Mouse (Mus musculus): ENCODE data around the gene Stk32b. TPM values are rescaled to one million over a fixed set of nuclear protein-coding genes. Genes with fewer than 3 reads are reported as not detected.
A peak's percentile ranks its signal among the peaks of the same experiment; 100 is the strongest.

Gene Stk32b
- polyA plus RNA-seq, 1 experiment from 2014 or later, result 1.3 TPM

- H3K4me1 ChIP-seq (ENCODE audit: control insufficient read depth in 2 of 2, insufficient read depth in 2 of 2, low read length in 2 of 2), result no peaks in the 10 kb centered on the region
- H3K27me3 ChIP-seq (ENCODE audit: control insufficient read depth, insufficient read depth, low read length), result no peaks in the 10 kb centered on the region
- 86% methylated on average over 8 of the region's 8 CpGs for WGBS
- no peak for ATAC-seq (ENCODE audit: insufficient number of reproducible peaks, insufficient read depth, low FRiP score, low read depth)
- no peak overlapping the region for H3K4me2 ChIP-seq (ENCODE audit: low read length)
- H3K9ac ChIP-seq (ENCODE audit: low read length), result no peak overlapping the region
- H3K4me3 ChIP-seq (ENCODE audit: control insufficient read depth in 1 of 2, insufficient read depth in 1 of 2, low read depth in 1 of 2, low read length in 2 of 2), result no peak overlapping the region
- H3K36me3 ChIP-seq (ENCODE audit: control insufficient read depth, insufficient read depth, low read length), result no peaks in the 10 kb centered on the region
- H3K9me3 ChIP-seq (ENCODE audit: control insufficient read depth, low read length), result peaks cover 6% of the 10 kb centered on the region
- H3K27ac ChIP-seq (replicated peaks in 1 of 2; ENCODE audit: control insufficient read depth in 1 of 2, insufficient read depth in 1 of 2, low read depth in 2 of 2, low read length in 2 of 2), result no peak overlapping the region
These were observed 89.4 kb downstream of the Stk32b start for GRCm38 (mm10) chr5:37627437-37628163.

- Histone ChIP-seq H3K27ac (replicated peaks in 1 of 2; ENCODE audit: control insufficient read depth in 1 of 2, insufficient read depth in 1 of 2, low read depth in 2 of 2, low read length in 2 of 2) (no peak overlapping the region), H3K4me3 (ENCODE audit: control insufficient read depth in 1 of 2, insufficient read depth in 1 of 2, low read depth in 1 of 2, low read length in 2 of 2) (no peak overlapping the region), H3K4me1 (ENCODE audit: control insufficient read depth in 2 of 2, insufficient read depth in 2 of 2, low read length in 2 of 2) (no peaks in the 10 kb centered on the region), H3K4me2 (ENCODE audit: low read length) (no peak overlapping the region), H3K9ac (ENCODE audit: low read length) (no peak overlapping the region), H3K9me3 (ENCODE audit: control insufficient read depth, low read length) (no peaks in the 10 kb centered on the region), H3K27me3 (ENCODE audit: control insufficient read depth, insufficient read depth, low read length) (no peaks in the 10 kb centered on the region), H3K36me3 (ENCODE audit: control insufficient read depth, insufficient read depth, low read length) (no peaks in the 10 kb centered on the region)
- ATAC-seq (ENCODE audit: insufficient number of reproducible peaks, insufficient read depth, low FRiP score, low read depth), result no peak
- WGBS, result 85% methylated on average over 1 of the region's 1 CpGs
These were observed 105.1 kb downstream of the Stk32b start for GRCm38 (mm10) chr5:37611874-37612273.

DNA sequence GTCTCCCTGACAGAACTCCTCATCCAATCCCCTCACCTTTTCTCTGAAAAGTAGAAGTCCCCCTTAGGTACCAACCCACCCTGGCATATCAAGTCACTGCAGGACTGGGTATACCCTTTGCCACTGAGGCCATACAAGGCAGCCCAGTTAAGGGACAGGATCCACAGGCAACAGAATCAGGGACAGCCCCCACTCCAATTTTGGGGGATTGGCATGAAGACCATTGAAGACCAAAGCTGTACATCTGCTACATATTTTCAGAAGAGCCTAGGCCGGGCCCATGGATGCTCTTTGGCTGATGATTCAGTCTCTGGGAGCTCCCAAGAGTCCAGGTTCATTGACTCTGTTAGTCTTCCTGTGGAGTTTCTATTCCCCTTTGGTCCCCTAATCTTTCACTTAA lies 117.4 kb downstream of the Stk32b start:
- WGBS, result 71% methylated on average over 1 of the region's 1 CpGs
- no peak overlapping the region for H3K9ac ChIP-seq (ENCODE audit: low read length)
- no peak for ATAC-seq (ENCODE audit: insufficient number of reproducible peaks, insufficient read depth, low FRiP score, low read depth)
- no peaks in the 10 kb centered on the region for H3K27me3 ChIP-seq (ENCODE audit: control insufficient read depth, insufficient read depth, low read length)
- H3K27ac ChIP-seq (replicated peaks in 1 of 2; ENCODE audit: control insufficient read depth in 1 of 2, insufficient read depth in 1 of 2, low read depth in 2 of 2, low read length in 2 of 2), result no peak overlapping the region
- H3K4me3 ChIP-seq (ENCODE audit: control insufficient read depth in 1 of 2, insufficient read depth in 1 of 2, low read depth in 1 of 2, low read length in 2 of 2), result no peak overlapping the region
- no peaks in the 10 kb centered on the region for H3K9me3 ChIP-seq (ENCODE audit: control insufficient read depth, low read length)
- H3K4me2 ChIP-seq (ENCODE audit: low read length), result no peak overlapping the region
- H3K4me1 ChIP-seq (ENCODE audit: control insufficient read depth in 2 of 2, insufficient read depth in 2 of 2, low read length in 2 of 2), result no peaks in the 10 kb centered on the region
- no peaks in the 10 kb centered on the region for H3K36me3 ChIP-seq (ENCODE audit: control insufficient read depth, insufficient read depth, low read length)

DNA sequence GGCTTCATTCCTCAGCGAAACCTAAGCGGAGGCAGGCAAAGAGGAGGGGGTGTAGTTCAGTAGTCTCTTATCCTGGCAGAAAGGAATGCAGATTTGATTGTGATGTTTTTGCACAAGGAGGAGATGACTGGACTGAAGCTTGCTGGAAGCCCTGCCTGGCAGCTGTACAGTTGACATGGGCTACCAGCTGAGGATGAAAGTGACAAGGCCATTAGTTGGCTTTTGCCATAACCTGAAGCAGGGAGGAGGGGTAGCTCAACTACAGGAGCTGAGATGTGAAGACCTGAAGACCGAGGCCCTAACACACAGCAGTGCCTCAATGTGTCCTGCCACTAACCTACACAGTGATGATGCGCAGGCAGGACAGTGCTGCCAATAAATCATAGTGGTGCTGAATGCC lies 118.7 kb downstream of the Stk32b start:
- Histone ChIP-seq H3K4me2 (ENCODE audit: low read length) (no peak overlapping the region), H3K4me3 (ENCODE audit: control insufficient read depth in 1 of 2, insufficient read depth in 1 of 2, low read depth in 1 of 2, low read length in 2 of 2) (no peak overlapping the region), H3K27me3 (ENCODE audit: control insufficient read depth, insufficient read depth, low read length) (no peaks in the 10 kb centered on the region), H3K9me3 (ENCODE audit: control insufficient read depth, low read length) (no peaks in the 10 kb centered on the region), H3K36me3 (ENCODE audit: control insufficient read depth, insufficient read depth, low read length) (no peaks in the 10 kb centered on the region), H3K27ac (replicated peaks in 1 of 2; ENCODE audit: control insufficient read depth in 1 of 2, insufficient read depth in 1 of 2, low read depth in 2 of 2, low read length in 2 of 2) (no peak overlapping the region), H3K9ac (ENCODE audit: low read length) (no peak overlapping the region), H3K4me1 (ENCODE audit: control insufficient read depth in 2 of 2, insufficient read depth in 2 of 2, low read length in 2 of 2) (no peaks in the 10 kb centered on the region)
- 89% methylated on average over 4 of the region's 4 CpGs for WGBS
- ATAC-seq (ENCODE audit: insufficient number of reproducible peaks, insufficient read depth, low FRiP score, low read depth), result no peak

DNA sequence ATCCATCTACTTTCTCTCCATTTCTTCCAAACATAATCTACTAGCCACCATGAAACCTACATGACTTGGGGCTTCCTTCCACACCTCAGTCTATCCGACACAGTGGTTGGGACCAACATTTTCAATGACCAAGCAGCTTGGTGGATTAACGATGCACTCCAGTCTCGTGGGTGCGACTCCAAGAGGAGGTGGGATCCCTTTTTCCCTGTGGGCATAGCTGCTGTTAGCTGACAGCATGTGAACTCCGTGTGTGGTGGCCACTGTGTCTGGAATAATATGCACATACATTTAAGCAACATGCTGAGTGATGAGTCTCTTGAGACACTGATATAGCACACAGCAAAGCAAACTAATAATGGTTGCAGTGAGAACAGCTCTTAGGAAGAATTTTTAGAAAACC lies 124.6 kb downstream of the Stk32b start:
- no peak for ATAC-seq (ENCODE audit: insufficient number of reproducible peaks, insufficient read depth, low FRiP score, low read depth)

DNA sequence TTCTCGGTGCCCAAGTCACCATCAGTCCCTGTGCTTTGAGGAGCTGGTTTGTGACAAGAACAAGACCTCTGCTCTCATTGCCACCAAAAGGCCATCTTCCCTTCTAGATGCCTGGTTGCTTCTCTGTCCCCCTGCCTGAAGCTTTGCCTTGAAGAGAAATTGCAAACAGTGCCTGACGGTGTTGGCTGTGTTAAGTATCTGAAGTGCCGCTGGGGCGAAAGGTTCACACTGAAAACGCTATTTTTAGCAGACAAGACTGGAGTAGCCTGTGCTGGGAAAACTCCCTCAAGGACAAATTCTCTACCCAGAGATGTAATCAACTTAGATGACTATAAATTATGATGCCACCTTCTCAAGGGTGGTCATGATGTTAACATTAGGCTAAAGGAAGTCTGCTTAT lies 129.1 kb downstream of the Stk32b start:
- peak; percentile 39; the same call in 1 of the 2 replicates for ATAC-seq (ENCODE audit: insufficient number of reproducible peaks, insufficient read depth, low FRiP score, low read depth)
- 18% methylated on average over 5 of the region's 5 CpGs for WGBS
- Histone ChIP-seq H3K9ac (ENCODE audit: low read length) (no peak overlapping the region), H3K9me3 (ENCODE audit: control insufficient read depth, low read length) (no peaks in the 10 kb centered on the region), H3K27ac (replicated peaks in 1 of 2; ENCODE audit: control insufficient read depth in 1 of 2, insufficient read depth in 1 of 2, low read depth in 2 of 2, low read length in 2 of 2) (peak overlapping the region; percentile 72 to 78), H3K36me3 (ENCODE audit: control insufficient read depth, insufficient read depth, low read length) (no peaks in the 10 kb centered on the region), H3K27me3 (ENCODE audit: control insufficient read depth, insufficient read depth, low read length) (no peaks in the 10 kb centered on the region), H3K4me1 (ENCODE audit: control insufficient read depth in 2 of 2, insufficient read depth in 2 of 2, low read length in 2 of 2) (peaks cover 11 to 17% of the 10 kb centered on the region in 2 experiments), H3K4me2 (ENCODE audit: low read length) (peak overlapping the region; percentile 13; the same call in 1 of the 2 replicates), H3K4me3 (ENCODE audit: control insufficient read depth in 1 of 2, insufficient read depth in 1 of 2, low read depth in 1 of 2, low read length in 2 of 2) (no peak overlapping the region)

More for the DNA sequence above, 124.6 kb downstream of the Stk32b start:
- whole genome bisulfite sequencing, result 80% methylated on average over 5 of the region's 5 CpGs
- no peaks in the 10 kb centered on the region for H3K9me3 ChIP-seq (ENCODE audit: control insufficient read depth, low read length)
- H3K4me2 ChIP-seq (ENCODE audit: low read length), result no peak overlapping the region
- H3K27me3 ChIP-seq (ENCODE audit: control insufficient read depth, insufficient read depth, low read length), result no peaks in the 10 kb centered on the region
- no peaks in the 10 kb centered on the region for H3K36me3 ChIP-seq (ENCODE audit: control insufficient read depth, insufficient read depth, low read length)
- H3K9ac ChIP-seq (ENCODE audit: low read length), result no peak overlapping the region
- H3K27ac ChIP-seq (replicated peaks in 1 of 2; ENCODE audit: control insufficient read depth in 1 of 2, insufficient read depth in 1 of 2, low read depth in 2 of 2, low read length in 2 of 2), result no peak overlapping the region
- peaks cover 7 to 9% of the 10 kb centered on the region in 2 experiments for H3K4me1 ChIP-seq (ENCODE audit: control insufficient read depth in 2 of 2, insufficient read depth in 2 of 2, low read length in 2 of 2)
- no peak overlapping the region for H3K4me3 ChIP-seq (ENCODE audit: control insufficient read depth in 1 of 2, insufficient read depth in 1 of 2, low read depth in 1 of 2, low read length in 2 of 2)

- no peak for ATAC-seq (ENCODE audit: insufficient number of reproducible peaks, insufficient read depth, low FRiP score, low read depth)
- no peak overlapping the region for H3K4me2 ChIP-seq (ENCODE audit: low read length)
- WGBS, result 67% methylated on average over 6 of the region's 6 CpGs
These were observed 130.9 kb downstream of the Stk32b start for GRCm38 (mm10) chr5:37586071-37586470.

GRCm38 (mm10) chr5:37575427-37575826 lies 141.5 kb downstream of the Stk32b start:
- Histone ChIP-seq H3K36me3 (ENCODE audit: control insufficient read depth, insufficient read depth, low read length) (no peaks in the 10 kb centered on the region), H3K4me2 (ENCODE audit: low read length) (no peak overlapping the region), H3K4me3 (ENCODE audit: control insufficient read depth in 1 of 2, insufficient read depth in 1 of 2, low read depth in 1 of 2, low read length in 2 of 2) (no peak overlapping the region), H3K9me3 (ENCODE audit: control insufficient read depth, low read length) (no peaks in the 10 kb centered on the region), H3K9ac (ENCODE audit: low read length) (no peak overlapping the region), H3K4me1 (ENCODE audit: control insufficient read depth in 2 of 2, insufficient read depth in 2 of 2, low read length in 2 of 2) (no peaks in the 10 kb centered on the region), H3K27ac (replicated peaks in 1 of 2; ENCODE audit: control insufficient read depth in 1 of 2, insufficient read depth in 1 of 2, low read depth in 2 of 2, low read length in 2 of 2) (no peak overlapping the region), H3K27me3 (ENCODE audit: control insufficient read depth, insufficient read depth, low read length) (no peaks in the 10 kb centered on the region)
- no peak for ATAC-seq (ENCODE audit: insufficient number of reproducible peaks, insufficient read depth, low FRiP score, low read depth)
- WGBS, result 73% methylated on average over 6 of the region's 6 CpGs

More at GRCm38 (mm10) chr5:37586071-37586470, 130.9 kb downstream of the Stk32b start:
- H3K9ac ChIP-seq (ENCODE audit: low read length), result no peak overlapping the region
- no peaks in the 10 kb centered on the region for H3K36me3 ChIP-seq (ENCODE audit: control insufficient read depth, insufficient read depth, low read length)
- no peak overlapping the region for H3K27ac ChIP-seq (replicated peaks in 1 of 2; ENCODE audit: control insufficient read depth in 1 of 2, insufficient read depth in 1 of 2, low read depth in 2 of 2, low read length in 2 of 2)
- H3K4me1 ChIP-seq (ENCODE audit: control insufficient read depth in 2 of 2, insufficient read depth in 2 of 2, low read length in 2 of 2), result peaks cover 11 to 17% of the 10 kb centered on the region in 2 experiments
- H3K4me3 ChIP-seq (ENCODE audit: control insufficient read depth in 1 of 2, insufficient read depth in 1 of 2, low read depth in 1 of 2, low read length in 2 of 2), result no peak overlapping the region
- no peaks in the 10 kb centered on the region for H3K9me3 ChIP-seq (ENCODE audit: control insufficient read depth, low read length)
- H3K27me3 ChIP-seq (ENCODE audit: control insufficient read depth, insufficient read depth, low read length), result no peaks in the 10 kb centered on the region

Measured in heart, embryonic 14.5 days (tissue).